Mouse (Mus musculus) v-Abl transformed pro-B cells (cell line): Measurements from ENCODE around the gene Lpo.
"Not testable (repeated sequence)": the region's sequence is repeated elsewhere in the genome, so short reads cannot be mapped to it uniquely, and the experiment has no call there.

Source experiments
- in situ Hi-C, 2 experiments: fragments of 400-800 bp; cut with MboI; formaldehyde crosslinking; loops; one replicate each; pipeline ENCODE4 v1.15.1; 2025; ENCODE audit not compliant: unreplicated experiment in 2 of 2

Gene Lpo

GRCm38 (mm10) chr11:87828239-87828900 lies at the start of gene Lpo:
Gene Lpo (minus strand): TSS chr11:87828289.
- in situ Hi-C loops = no loop called here

GRCm38 (mm10) chr11:87875436-87875835 lies 47.3 kb upstream of the Lpo start, which contains the start of gene Epx:
Gene Epx (minus strand): TSS chr11:87875536.
- in situ Hi-C loops = no loop called here

GRCm38 (mm10) chr11:87871766-87872165 lies 43.7 kb upstream of the Lpo start:
- in situ Hi-C loops = no loop called here

GRCm38 (mm10) chr11:87870096-87870495 lies 42.0 kb upstream of the Lpo start:
- in situ Hi-C loops = no loop called here

GRCm38 (mm10) chr11:87866891-87867290 lies 38.8 kb upstream of the Lpo start:
- in situ Hi-C loops = not testable (repeated sequence)

- in situ Hi-C loops = no loop called here
Measured at GRCm38 (mm10) chr11:87862805-87863204, 34.7 kb upstream of the Lpo start.

GRCm38 (mm10) chr11:87860426-87860825 lies 32.3 kb upstream of the Lpo start:
- in situ Hi-C loops = no loop called here

- in situ Hi-C loops = no loop called here
Measured at GRCm38 (mm10) chr11:87859273-87859672, 31.2 kb upstream of the Lpo start.

GRCm38 (mm10) chr11:87854550-87854949 lies 26.5 kb upstream of the Lpo start:
- in situ Hi-C loops = no loop called here

- in situ Hi-C loops = no loop called here
Measured at GRCm38 (mm10) chr11:87853597-87853954, 25.5 kb upstream of the Lpo start.

- in situ Hi-C loops = no loop called here
Measured at GRCm38 (mm10) chr11:87852690-87853596, 24.9 kb upstream of the Lpo start, which contains the start of gene Mks1. Gene Mks1 (plus strand): TSS chr11:87853215.

- in situ Hi-C loops = no loop called here
Measured at GRCm38 (mm10) chr11:87847884-87848283, 19.8 kb upstream of the Lpo start.

GRCm38 (mm10) chr11:87846968-87847600 lies 19.0 kb upstream of the Lpo start:
- in situ Hi-C loops = no loop called here

GRCm38 (mm10) chr11:87841436-87841835 lies 13.3 kb upstream of the Lpo start:
- in situ Hi-C loops = no loop called here

GRCm38 (mm10) chr11:87840676-87841075 lies 12.6 kb upstream of the Lpo start:
- in situ Hi-C loops = no loop called here

GRCm38 (mm10) chr11:87821502-87821901 lies 6.6 kb downstream of the Lpo start:
- in situ Hi-C loops = no loop called here

- in situ Hi-C loops = no loop called here
Measured at GRCm38 (mm10) chr11:87817443-87817773, 10.7 kb downstream of the Lpo start.

GRCm38 (mm10) chr11:87816707-87817442 lies 11.2 kb downstream of the Lpo start:
- in situ Hi-C loops = no loop called here

GRCm38 (mm10) chr11:87814831-87815230 lies 13.3 kb downstream of the Lpo start:
- in situ Hi-C loops = no loop called here

GRCm38 (mm10) chr11:87811396-87811795 lies 16.7 kb downstream of the Lpo start:
- in situ Hi-C loops = no loop called here

GRCm38 (mm10) chr11:87808236-87808635 lies 19.9 kb downstream of the Lpo start:
- in situ Hi-C loops = loop anchor here (10.0 kb wide), 1 partner anchor 77 kb away; no protein-coding TSS in a partner anchor
